In genomic region chr8:85595391-85595790, GRCm38 (mm10) we compare ENCODE assay signal across 9 mouse cellular contexts. TPM values are rescaled to one million over a fixed set of nuclear protein-coding genes. Genes with fewer than 3 reads are reported as not detected.
DNase-seq lines count a peak whose midpoint lies in the region; ATAC-seq and TF ChIP-seq lines count a peak whose summit lies in the region.
"Had no signal": no experiment of that assay in that cellular context is flagged by ENCODE, and none has a peak within 500 bp of the region (broad histone marks: within the 10 kb centered on the region; RNA-seq: fewer than 3 reads in every experiment).

No protein-coding gene starts in this region.

- H3K36me3 ChIP-seq in forebrain, postnatal 0 days (ENCODE audit: insufficient read depth): no peaks in the 10 kb centered on the region
- no peaks in the 10 kb centered on the region for H3K36me3 ChIP-seq in limb, embryonic 15.5 days
- H3K36me3 ChIP-seq in stomach, postnatal 0 days (ENCODE audit: control insufficient read depth, insufficient read depth, low read length): no peaks in the 10 kb centered on the region

- H3K4me2 ChIP-seq in forebrain, postnatal 0 days (ENCODE audit: low read depth): no peak overlapping the region
- no peak overlapping the region for H3K4me2 ChIP-seq in limb, embryonic 15.5 days
- H3K4me2 ChIP-seq in stomach, postnatal 0 days (replicated peaks; ENCODE audit: low read depth): no peak overlapping the region; the same call in 1 of the 2 replicates

- TF ChIP-seq EP300 in stomach, postnatal 0 days (optimal IDR thresholded peaks at IDR 0.05): no peak

- TF ChIP-seq CTCF in forebrain, postnatal 0 days (IDR thresholded peaks at IDR 0.05; ENCODE audit: low read depth): no peak
- TF ChIP-seq CTCF in stomach, postnatal 0 days (IDR thresholded peaks at IDR 0.05; ENCODE audit: low read depth): no peak

- no peak overlapping the region for H3K9ac ChIP-seq in forebrain, postnatal 0 days
- no peak overlapping the region for H3K9ac ChIP-seq in limb, embryonic 15.5 days
- H3K9ac ChIP-seq in stomach, postnatal 0 days (ENCODE audit: low read length): no peak overlapping the region

- H3K4me3 ChIP-seq in forebrain, postnatal 0 days (ENCODE audit: low read depth, low read length): no peak overlapping the region
- H3K4me3 ChIP-seq in limb, embryonic 15.5 days: no peak overlapping the region
- no peak overlapping the region for H3K4me3 ChIP-seq in stomach, postnatal 0 days (ENCODE audit: low read depth, low read length)
- H3K4me3 ChIP-seq: heart, adult 2 months had no signal

- ATAC-seq in forebrain, postnatal 0 days: no peak
- 0 out of 2 replicates have a peak, but pooled peaks have one; percentile 40 for ATAC-seq in limb, embryonic 15.5 days (ENCODE audit: insufficient number of reproducible peaks, low FRiP score, low TSS enrichment, low read depth)
- peak; percentile 75; the same call in 1 of the 2 replicates for ATAC-seq in stomach, postnatal 0 days (ENCODE audit: low FRiP score, low TSS enrichment)
- ATAC-seq in erythroblast, adult 5-6 weeks (replicated peaks; ENCODE audit: low FRiP score, poor library complexity, severe bottlenecking): no peak

- DNase-seq in ovary, adult 18-20 months (ENCODE audit: low spot score): peak; percentile 9
- no peak for DNase-seq in ovary, postnatal 10 days (ENCODE audit: low spot score)
- DNase-seq in forebrain, postnatal 0 days: peak; percentile 17
- peak; percentile 60 for DNase-seq in stomach, postnatal 0 days (ENCODE audit: low spot score)
- DNase-seq in left cerebral cortex, adult 18-20 months (ENCODE audit: low spot score in 2 of 2): no peak
- no peak for DNase-seq in gastrocnemius, adult 18-20 months (ENCODE audit: low spot score)

- H3K4me1 ChIP-seq in forebrain, postnatal 0 days (ENCODE audit: insufficient read depth): no peaks in the 10 kb centered on the region
- H3K4me1 ChIP-seq in limb, embryonic 15.5 days: 0 out of 2 replicates have a peak, but pooled peaks cover 5% of the 10 kb centered on the region
- H3K4me1 ChIP-seq in stomach, postnatal 0 days (replicated peaks; ENCODE audit: control insufficient read depth, insufficient read depth): no peaks in the 10 kb centered on the region

- no peaks in the 10 kb centered on the region for H3K9me3 ChIP-seq in forebrain, postnatal 0 days (ENCODE audit: low read length)
- no peaks in the 10 kb centered on the region for H3K9me3 ChIP-seq in limb, embryonic 15.5 days
- H3K9me3 ChIP-seq in stomach, postnatal 0 days (ENCODE audit: control insufficient read depth, low read length): no peaks in the 10 kb centered on the region

- H3K27ac ChIP-seq in forebrain, postnatal 0 days (ENCODE audit: low read depth, low read length): no peak overlapping the region
- H3K27ac ChIP-seq in limb, embryonic 15.5 days: no peak overlapping the region
- no peak overlapping the region for H3K27ac ChIP-seq in stomach, postnatal 0 days (replicated peaks)
- H3K27ac ChIP-seq: heart, adult 2 months had no signal

- WGBS in forebrain, postnatal 0 days: 9% methylated on average over 6 of the region's 6 CpGs
- 16% methylated on average over 6 of the region's 6 CpGs for WGBS in limb, embryonic 15.5 days
- 14% methylated on average over 6 of the region's 6 CpGs for WGBS in stomach, postnatal 0 days

- no peaks in the 10 kb centered on the region for H3K27me3 ChIP-seq in forebrain, postnatal 0 days (ENCODE audit: insufficient read depth, low read length)
- H3K27me3 ChIP-seq in limb, embryonic 15.5 days: no peaks in the 10 kb centered on the region
- no peaks in the 10 kb centered on the region for H3K27me3 ChIP-seq in stomach, postnatal 0 days (ENCODE audit: control insufficient read depth, insufficient read depth, low read length)

RNA-seq across cellular contexts. Expression of gene Dnaja2, which starts 40.2 kb away (rescaled TPM):
- 87.3 and 89.7 TPM in 2 replicates for total RNA-seq in forebrain, postnatal 0 days (2014; rRNA removed)
- polyA plus RNA-seq in forebrain, postnatal 0 days (2015; fragmentation: Nextera tagmentation; extraction: Ambion mirVana): 164 and 166 TPM in 2 replicates
- 135 and 148 TPM in 2 replicates for polyA plus RNA-seq in limb, embryonic 15.5 days (2015; fragmentation: Nextera tagmentation; extraction: Ambion mirVana)
- 90.4 and 98.1 TPM in 2 replicates for polyA plus RNA-seq in stomach, postnatal 0 days (2015; fragmentation: Nextera tagmentation; extraction: Ambion mirVana)
- 100 to 1,000 TPM; 208 to 220 TPM for total RNA-seq in left cerebral cortex, adult 18-20 months (2021)
- 23.1 and 36.6 TPM in 2 replicates for total RNA-seq in erythroblast, adult 5-6 weeks (2015; ENCODE audit: low replicate concordance)
- total RNA-seq in erythroblast, adult 5-6 weeks (2017; ENCODE audit: low replicate concordance): 28.7 and 35.5 TPM in 2 replicates
- 100 to 1,000 TPM; 217 to 233 TPM for total RNA-seq in gastrocnemius, adult 18-20 months (2021)

Comparison
In these comparisons a context has a peak if more than half of its experiments do, and no peak if none do; other contexts are left out.
1. DNase-seq: peak in ovary, adult 18-20 months (single experiment), forebrain, postnatal 0 days (single experiment) and stomach, postnatal 0 days (single experiment); none in ovary, postnatal 10 days (single experiment), left cerebral cortex, adult 18-20 months (0 of 2) and gastrocnemius, adult 18-20 months (single experiment).
2. ATAC-seq: peak in limb, embryonic 15.5 days (single experiment) and stomach, postnatal 0 days (single experiment); none in forebrain, postnatal 0 days (single experiment) and erythroblast, adult 5-6 weeks (single experiment).